Mouse (Mus musculus) frontal cortex, adult (tissue): ENCODE measurements around the gene Mst1.

Experiments
- ATAC-seq: cut with Nextera tagmentation; 2 replicates; pipeline ENCODE4 v1.9.2; 2017; ENCODE audit warnings: mild to moderate bottlenecking, moderate library complexity, mixed read lengths; ENCODE audit not compliant: low TSS enrichment

The Mst1 gene

DNA sequence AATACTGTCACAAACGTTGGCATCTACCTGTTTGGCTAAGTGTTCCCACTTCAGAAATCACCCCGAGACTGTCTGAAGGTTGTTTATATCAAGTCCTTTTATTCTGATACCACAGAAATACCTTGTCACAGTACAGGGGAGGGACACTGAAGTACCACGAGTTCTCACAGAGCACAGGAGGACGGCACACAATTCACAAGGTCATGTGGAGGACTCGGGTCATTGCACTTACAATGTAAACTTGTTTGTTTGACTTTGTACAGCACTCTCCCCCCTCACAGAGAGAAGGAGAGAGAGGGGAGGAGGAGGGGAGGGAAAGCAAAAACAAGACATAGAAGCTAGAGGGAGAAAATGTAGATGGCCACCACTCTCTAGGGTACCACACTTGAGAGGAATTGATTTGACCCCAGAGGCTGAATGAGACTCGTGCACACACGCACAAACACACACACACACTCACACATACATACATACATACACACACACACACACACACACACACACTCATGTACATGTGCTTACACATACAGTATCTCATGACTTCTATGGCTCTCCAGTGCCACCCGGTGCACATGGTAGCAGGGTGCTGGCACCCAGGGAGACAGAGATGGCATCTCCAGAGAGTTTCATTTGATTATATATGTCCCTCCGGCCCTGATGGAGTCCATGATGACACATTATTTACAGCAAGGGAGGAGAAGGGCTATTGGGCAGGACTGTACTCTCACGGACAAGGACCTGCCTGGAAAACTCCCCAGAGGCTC lies 15.9 kb downstream of the Mst1 start:
- ATAC-seq, result no peak

DNA sequence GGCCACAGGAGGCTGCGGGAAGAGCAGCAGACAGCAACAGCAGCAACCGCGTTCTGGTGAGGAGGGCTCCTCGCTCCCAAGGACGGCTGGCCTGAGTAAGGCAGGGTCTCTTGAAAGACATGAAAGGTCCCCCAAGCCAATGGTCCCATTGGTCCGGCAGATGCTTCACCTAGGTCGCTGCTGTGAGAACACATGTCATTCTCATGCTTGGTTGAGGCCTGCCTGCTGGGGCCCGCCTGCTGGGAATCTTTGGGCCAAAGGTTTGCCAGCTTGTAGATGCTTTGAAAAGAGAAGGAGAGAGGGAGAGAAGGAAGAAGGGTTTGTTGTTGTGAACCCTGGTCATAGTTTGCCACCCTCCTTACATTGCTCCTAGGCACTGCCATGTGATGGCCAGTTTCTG lies 19.4 kb downstream of the Mst1 start:
- no peak for ATAC-seq

- ATAC-seq, result no peak
Observed at GRCm38 (mm10) chr9:108104766-108105548, 24.7 kb downstream of the Mst1 start.

GRCm38 (mm10) chr9:108105549-108105863 lies 25.3 kb downstream of the Mst1 start:
- no peak for ATAC-seq

GRCm38 (mm10) chr9:108106090-108106489 lies 25.9 kb downstream of the Mst1 start:
- no peak for ATAC-seq

DNA sequence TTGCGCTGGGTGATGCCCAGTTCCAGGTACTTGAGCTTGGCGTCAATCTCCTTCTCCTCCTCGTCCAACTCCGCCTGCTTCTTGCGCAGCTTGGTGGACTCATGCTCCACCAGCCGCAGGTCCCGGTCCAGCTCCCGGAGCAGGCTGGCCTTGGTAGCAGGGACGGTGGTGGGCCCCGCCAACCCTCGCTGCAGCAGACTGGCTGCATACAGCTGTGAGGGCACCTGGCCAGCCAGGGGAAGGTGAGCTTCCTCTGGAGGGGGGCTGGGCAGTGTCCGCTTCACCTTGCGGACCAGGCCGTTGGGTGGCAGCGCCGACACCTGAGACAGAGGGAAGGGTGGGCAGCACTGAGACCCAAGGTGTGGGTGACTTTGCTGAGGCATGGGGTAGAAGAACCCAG lies 27.6 kb downstream of the Mst1 start:
- no peak for ATAC-seq

DNA sequence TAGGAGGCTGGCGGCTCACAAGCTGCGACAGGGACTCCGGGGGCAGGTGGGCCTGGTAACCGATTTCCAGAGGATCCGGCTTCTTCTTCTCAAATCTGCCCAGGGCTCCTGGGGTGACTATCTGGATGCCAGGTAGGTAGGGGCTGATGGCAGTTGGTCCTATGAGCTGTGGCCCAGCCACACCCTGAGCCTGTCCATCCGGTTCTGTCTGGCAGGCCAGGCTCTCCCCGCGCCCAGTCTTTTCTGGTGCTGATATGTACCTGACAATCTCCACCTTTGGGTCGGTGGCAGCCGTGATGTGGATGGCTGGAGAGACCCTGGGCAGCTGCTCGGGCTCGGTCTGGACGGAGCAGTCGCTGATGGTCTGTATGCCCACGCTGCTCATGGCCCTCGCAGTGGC lies 29.9 kb downstream of the Mst1 start:
- no peak for ATAC-seq

- no peak for ATAC-seq
Observed at GRCm38 (mm10) chr9:108111101-108111592, 30.9 kb downstream of the Mst1 start.

DNA sequence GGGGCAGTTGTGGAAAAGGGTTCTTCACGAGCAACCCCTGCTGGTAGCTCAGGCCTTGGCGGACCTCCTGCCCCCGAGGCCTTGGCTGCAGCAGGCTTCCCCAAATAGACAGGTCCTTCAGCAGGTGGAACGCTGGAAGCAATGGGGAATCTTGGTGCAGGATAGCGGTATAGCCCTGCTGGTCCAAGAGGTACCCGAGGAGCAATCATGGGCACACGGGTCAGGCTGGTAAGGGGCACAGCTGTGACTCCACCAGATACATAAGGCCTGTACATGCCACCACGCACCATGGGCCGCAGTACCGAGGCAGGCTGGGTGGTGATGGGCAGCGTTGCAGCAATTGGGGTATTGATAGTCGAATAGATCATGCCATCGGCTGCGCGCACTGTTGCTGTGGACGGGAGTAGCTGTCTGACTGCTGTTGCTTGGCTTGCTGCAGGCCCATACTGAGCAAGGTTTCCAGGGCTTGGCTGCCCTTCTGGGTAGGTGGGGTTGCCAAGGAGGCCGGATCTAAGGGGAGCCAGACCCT lies 31.4 kb downstream of the Mst1 start:
- no peak for ATAC-seq

GRCm38 (mm10) chr9:108112719-108113340 lies 32.6 kb downstream of the Mst1 start:
- ATAC-seq, result no peak

- ATAC-seq, result peak; percentile 61
Observed at GRCm38 (mm10) chr9:108115290-108116077, 35.2 kb downstream of the Mst1 start.

- no peak for ATAC-seq
Observed at GRCm38 (mm10) chr9:108117143-108117542, 36.9 kb downstream of the Mst1 start.

DNA sequence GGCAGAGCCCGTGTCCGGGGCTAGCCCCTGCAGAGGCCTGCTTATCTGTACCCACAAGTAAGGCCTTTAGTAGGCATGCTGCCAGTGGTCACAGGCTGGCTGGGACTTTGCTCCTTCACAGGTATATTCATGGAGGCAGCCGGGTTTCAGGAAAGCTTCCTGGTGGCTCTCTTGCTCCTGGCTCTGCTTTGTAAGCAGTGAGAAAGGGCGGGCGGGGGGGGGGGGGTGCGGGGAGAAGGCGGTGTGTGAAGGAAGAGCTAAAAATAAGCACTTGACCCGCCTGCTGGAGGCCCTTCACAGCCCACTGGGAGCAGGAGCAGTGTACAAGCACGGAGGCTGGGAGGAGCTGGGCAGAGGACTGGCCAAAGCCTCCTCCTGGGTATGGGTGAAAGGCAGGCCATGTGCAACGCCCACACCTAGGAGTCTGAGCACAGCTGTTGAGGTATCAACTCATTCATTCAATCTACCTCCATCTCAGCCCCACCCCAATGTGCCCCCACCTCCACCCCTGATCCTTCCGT lies 39.7 kb downstream of the Mst1 start:
- peak; percentile 10; the same call in 1 of the 2 replicates for ATAC-seq

GRCm38 (mm10) chr9:108120671-108121070 lies 40.4 kb downstream of the Mst1 start:
- ATAC-seq, result no peak

- ATAC-seq, result no peak
Observed at GRCm38 (mm10) chr9:108121170-108121969, 41.1 kb downstream of the Mst1 start.

DNA sequence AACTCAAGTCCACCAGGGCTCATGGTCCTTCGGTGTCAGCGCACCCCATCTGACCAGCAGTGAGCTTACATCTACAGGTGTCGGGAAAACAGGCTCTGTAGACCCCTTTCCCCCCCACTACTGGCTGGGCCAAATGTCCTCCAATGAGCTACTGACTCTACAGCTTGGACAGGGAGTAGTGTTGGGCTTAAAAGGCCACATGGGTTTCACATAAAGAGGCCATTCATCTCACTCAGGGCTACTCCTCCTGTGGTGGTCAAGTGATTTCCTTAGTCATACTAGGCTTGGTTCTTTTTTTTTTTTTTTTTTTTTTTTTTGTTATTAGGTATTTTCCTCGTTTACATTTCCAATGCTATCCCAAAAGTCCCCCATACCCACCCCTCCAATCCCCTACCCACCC lies 43.7 kb downstream of the Mst1 start:
- ATAC-seq, result no peak

- no peak for ATAC-seq
Observed at GRCm38 (mm10) chr9:108125731-108126130, 45.5 kb downstream of the Mst1 start.

GRCm38 (mm10) chr9:108126436-108127180 lies 46.4 kb downstream of the Mst1 start:
- no peak for ATAC-seq

DNA sequence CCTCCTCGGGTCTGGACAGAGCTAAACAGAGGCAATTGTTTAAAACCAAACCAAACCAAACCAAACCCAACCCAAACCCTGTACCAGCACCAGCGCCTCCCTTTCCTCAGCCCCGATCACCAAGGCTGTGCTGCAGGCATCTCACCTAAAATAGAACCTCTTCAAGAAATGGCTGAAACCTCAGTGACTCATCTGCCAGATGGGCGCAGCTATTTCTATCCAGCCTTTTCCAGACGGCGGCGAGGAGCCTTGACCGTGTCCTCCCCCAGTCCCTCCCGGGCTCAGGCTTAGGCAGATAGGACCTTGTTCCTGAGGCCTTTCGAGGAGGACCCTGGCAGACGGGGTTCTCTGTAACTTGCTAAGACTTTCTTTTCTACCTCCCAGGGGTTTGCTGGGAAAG lies 48.0 kb downstream of the Mst1 start:
- peak; percentile 74 for ATAC-seq
